Mouse (Mus musculus) thymus, adult 2 months (tissue): ENCODE data around the gene Lta.

Source experiments
- CTCF ChIP-seq: fragments of 200-500 bp; IDR thresholded peaks from 2 replicates; pipeline ENCODE4 v1.5.1; 2012; ENCODE audit warnings: mild to moderate bottlenecking, control low read depth, low read length, moderate library complexity, borderline replicate concordance; ENCODE audit not compliant: control insufficient read depth, poor library complexity, insufficient read depth; ENCODE audit errors: extremely low read depth
- POLR2A ChIP-seq: fragments of 200-500 bp; IDR thresholded peaks from 2 replicates; pipeline ENCODE4 v1.6.1; 2012; ENCODE audit warnings: mild to moderate bottlenecking, low read length, control low read depth, moderate library complexity; ENCODE audit not compliant: control insufficient read depth, poor library complexity, insufficient read depth; ENCODE audit errors: extremely low read depth

- no peak for TF ChIP-seq CTCF
- TF ChIP-seq POLR2A = no peak
Measured at GRCm38 (mm10) chr17:35250348-35251120, 45.4 kb upstream of the Lta start.
